Mouse (Mus musculus) kidney, adult 8-10 months (tissue): ENCODE measurements around the gene Cfap61.

ENCODE experiments used
- DNase-seq, 2 experiments: peaks; one replicate each; pipeline ENCODE4 v3.0.0; 2022

Cfap61 gene

GRCm38 (mm10) chr2:146262215-146262614 lies 327.6 kb downstream of the Cfap61 start:
- DNase-seq, result no peak

DNA sequence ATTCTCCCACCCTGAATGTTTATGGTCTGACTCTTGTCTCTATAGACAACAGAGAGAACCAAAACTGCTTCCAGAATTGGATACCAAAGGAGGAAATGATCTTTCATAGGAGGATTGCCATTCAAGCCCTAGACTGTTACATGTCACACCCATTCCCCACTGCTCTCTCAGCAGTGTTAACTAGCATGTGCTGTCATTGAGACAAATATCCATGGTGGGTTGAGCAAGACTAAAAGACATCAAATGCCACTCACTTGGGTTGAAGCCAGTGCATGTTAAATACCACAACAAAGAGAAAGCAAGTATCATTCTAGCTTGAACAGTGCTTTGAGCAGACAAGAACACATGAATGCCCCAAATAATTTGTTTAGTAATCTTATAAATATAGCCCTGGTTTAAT lies 328.4 kb downstream of the Cfap61 start:
- DNase-seq, result no peak
